Mouse (Mus musculus) megakaryocyte, embryonic 14.5 days (primary cell): Measurements from ENCODE around the gene Zscan4c.
"Not testable (repeated sequence)": the region's sequence is repeated elsewhere in the genome, so short reads cannot be mapped to it uniquely, and the experiment has no call there.

Source experiments
- FLI1 ChIP-seq: IDR thresholded peaks from 2 replicates; pipeline ENCODE4 v1.6.1; 2012; ENCODE audit warnings: low read length, inconsistent platforms, mixed read lengths
- GATA1 ChIP-seq: IDR thresholded peaks from 3 replicates; pipeline ENCODE4 v1.6.1; 2012; ENCODE audit warnings: mixed read lengths, low read length, inconsistent platforms, borderline replicate concordance

GRCm38 (mm10) chr7:11005445-11005844, at the start of gene Zscan4c:
- not testable (repeated sequence) for TF ChIP-seq GATA1, FLI1
